Mouse (Mus musculus): ENCODE measurements around the gene Pfn1. TPM values are rescaled to one million over a fixed set of nuclear protein-coding genes. Genes with fewer than 3 reads are reported as not detected.

The Pfn1 gene
- polyA plus RNA-seq, 1 experiment: 1,173 TPM

DNA sequence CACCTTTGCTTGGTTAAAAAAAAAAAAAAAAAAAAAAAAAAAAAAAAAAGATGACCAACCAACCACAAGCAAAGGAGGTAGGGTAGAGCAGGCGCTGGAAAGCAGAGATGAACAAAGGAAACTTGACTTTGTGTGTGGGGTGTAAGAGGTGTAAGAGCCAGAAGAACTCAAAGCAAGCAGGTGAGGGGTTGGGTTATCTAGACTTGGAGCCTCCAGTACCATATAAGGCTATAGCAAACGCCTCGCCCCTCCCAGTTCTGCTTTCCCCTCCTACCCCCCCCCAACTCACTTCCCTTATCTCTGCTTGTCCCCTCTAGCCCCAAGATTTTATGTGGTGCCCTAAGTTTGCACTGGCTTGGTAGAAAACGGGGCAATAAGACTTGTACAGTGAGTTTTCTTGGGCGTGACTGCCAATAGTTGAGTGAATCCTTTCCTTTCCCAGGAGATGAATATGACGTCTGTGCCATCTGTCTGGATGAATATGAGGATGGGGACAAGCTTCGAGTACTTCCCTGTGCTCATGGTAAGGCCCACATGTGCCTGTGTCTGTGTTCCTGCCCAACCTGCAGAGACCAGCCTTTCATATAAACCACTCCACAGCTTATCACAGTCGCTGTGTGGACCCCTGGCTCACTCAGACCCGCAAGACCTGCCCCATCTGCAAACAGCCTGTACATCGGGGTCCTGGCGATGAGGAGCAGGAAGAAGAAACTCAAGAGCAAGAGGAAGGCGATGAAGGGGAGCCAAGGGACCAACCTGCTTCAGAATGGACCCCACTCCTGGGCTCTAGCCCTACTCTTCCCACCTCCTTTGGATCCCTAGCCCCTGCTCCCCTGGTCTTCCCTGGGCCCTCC is 3.9 kb downstream of the Pfn1 start:
- TF ChIP-seq CTCF (IDR thresholded peaks at IDR 0.05; ENCODE audit: control insufficient read depth, insufficient read depth, low read length): no peak
- peak; percentile 32; the same call in 1 of the 2 replicates for TF ChIP-seq POLR2A (IDR thresholded peaks at IDR 0.05; ENCODE audit: borderline replicate concordance, control insufficient read depth, low read depth, low read length)
- 29% methylated on average over 12 of the region's 12 CpGs for WGBS
- Histone ChIP-seq H3K4me3 (replicated peaks; ENCODE audit: control insufficient read depth, low read depth, low read length) (peak overlapping the region; percentile 22), H3K4me1 (ENCODE audit: control insufficient read depth, insufficient read depth, low read length) (peaks cover 8% of the 10 kb centered on the region; the same call in 1 of the 2 replicates), H3K27ac (ENCODE audit: control insufficient read depth, insufficient read depth, low read depth, low read length, poor library complexity) (peak overlapping the region; percentile 74)

DNA sequence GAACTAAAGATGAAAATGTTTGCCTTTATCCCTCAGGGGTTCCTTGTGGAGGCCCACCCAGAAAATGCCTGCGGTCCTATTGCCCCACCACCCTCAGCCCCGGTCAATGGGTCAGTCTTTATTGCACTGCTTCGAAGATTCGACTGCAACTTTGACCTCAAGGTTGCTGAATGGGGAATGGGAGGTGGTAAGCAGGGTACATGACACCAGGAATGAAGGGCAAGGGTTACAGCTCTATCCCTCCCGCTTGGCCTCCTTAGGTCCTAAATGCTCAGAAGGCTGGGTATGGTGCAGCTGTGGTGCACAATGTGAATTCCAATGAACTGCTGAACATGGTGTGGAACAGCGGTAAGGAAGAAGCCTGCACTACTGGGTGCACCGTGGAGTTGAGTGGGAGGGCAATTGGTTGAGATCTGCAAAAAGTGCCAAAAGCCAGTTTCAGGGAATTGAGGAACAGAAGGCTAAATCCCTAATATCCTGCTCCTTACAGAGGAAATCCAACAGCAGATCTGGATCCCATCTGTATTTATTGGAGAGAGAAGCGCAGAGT is 5.2 kb downstream of the Pfn1 start:
- TF ChIP-seq POLR2A (IDR thresholded peaks at IDR 0.05; ENCODE audit: borderline replicate concordance, control insufficient read depth, low read depth, low read length) (no peak), CTCF (IDR thresholded peaks at IDR 0.05; ENCODE audit: control insufficient read depth, insufficient read depth, low read length) (no peak)
- Histone ChIP-seq H3K4me3 (replicated peaks; ENCODE audit: control insufficient read depth, low read depth, low read length) (peak overlapping the region; percentile 38), H3K4me1 (ENCODE audit: control insufficient read depth, insufficient read depth, low read length) (peaks cover 8% of the 10 kb centered on the region; the same call in 1 of the 2 replicates), H3K27ac (ENCODE audit: control insufficient read depth, insufficient read depth, low read depth, low read length, poor library complexity) (peak overlapping the region; percentile 46; the same call in 1 of the 2 replicates)
- 73% methylated on average over 8 of the region's 8 CpGs for WGBS

DNA sequence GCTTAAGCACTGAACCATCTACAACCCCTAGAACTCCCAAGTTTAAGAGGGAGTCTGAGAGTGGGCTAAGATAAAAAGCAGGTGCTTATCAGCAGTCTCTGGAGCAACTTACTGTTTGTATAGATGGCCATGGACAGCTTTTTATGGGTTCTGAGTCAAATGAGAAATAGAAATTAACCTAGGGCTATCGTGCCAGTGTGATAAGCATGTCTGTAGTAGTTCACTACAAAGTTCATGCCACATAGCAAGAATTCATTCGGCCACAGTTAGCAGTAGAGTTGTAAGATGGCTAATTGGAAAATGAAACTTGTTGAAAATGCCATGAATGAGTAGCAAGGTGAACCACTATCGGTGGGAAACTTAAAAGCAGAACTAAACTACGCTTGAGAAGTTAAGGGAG is 5.9 kb downstream of the Pfn1 start:
- Histone ChIP-seq H3K4me1 (ENCODE audit: control insufficient read depth, insufficient read depth, low read length) (peaks cover 8% of the 10 kb centered on the region; the same call in 1 of the 2 replicates), H3K4me3 (replicated peaks; ENCODE audit: control insufficient read depth, low read depth, low read length) (peak overlapping the region; percentile 82), H3K27ac (ENCODE audit: control insufficient read depth, insufficient read depth, low read depth, low read length, poor library complexity) (peak overlapping the region; percentile 89; the same call in 1 of the 2 replicates)
- no peak for TF ChIP-seq CTCF (IDR thresholded peaks at IDR 0.05; ENCODE audit: control insufficient read depth, insufficient read depth, low read length)
- TF ChIP-seq POLR2A (IDR thresholded peaks at IDR 0.05; ENCODE audit: borderline replicate concordance, control insufficient read depth, low read depth, low read length): no peak
- WGBS: 5% methylated on average over 4 of the region's 4 CpGs

DNA sequence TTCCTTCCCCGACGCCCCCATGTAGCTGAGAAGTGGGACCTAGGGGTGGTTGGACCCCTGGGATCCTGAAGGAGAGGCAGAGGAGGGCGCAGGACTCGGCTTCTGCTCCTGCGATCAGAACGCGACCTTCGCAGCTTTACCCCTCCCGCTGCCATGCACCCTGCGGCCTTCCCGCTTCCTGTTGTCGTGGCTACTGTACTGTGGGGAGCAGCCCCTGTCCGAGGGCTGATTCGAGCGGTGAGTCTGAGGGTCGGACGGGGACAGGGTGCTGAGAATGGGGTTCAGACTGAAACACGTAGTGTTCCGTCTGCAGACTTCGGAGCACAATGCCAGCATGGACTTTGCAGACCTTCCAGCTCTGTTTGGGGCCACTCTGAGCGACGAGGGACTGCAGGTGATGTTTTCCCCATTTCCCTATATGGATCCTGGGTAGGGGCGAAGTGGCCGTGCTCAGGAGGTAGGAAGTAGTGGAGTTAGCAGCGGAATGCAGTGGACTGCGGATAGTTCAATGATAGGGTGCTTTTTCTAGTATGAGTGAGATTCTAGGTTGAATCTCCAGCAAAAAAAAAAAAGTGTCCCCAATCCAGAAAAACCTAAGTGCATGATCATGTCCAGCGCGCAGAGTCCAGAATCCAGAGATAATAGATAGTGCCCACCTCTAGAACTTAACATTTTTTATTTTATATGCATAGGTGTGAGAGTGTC is 6.6 kb downstream of the Pfn1 start:
- 2% methylated on average over 28 of the region's 28 CpGs for WGBS
- H3K4me1 ChIP-seq (ENCODE audit: control insufficient read depth, insufficient read depth, low read length): peaks cover 8% of the 10 kb centered on the region; the same call in 1 of the 2 replicates
- TF ChIP-seq CTCF (IDR thresholded peaks at IDR 0.05; ENCODE audit: control insufficient read depth, insufficient read depth, low read length) (no peak), POLR2A (IDR thresholded peaks at IDR 0.05; ENCODE audit: borderline replicate concordance, control insufficient read depth, low read depth, low read length) (peak; percentile 47; the same call in 1 of the 2 replicates)
- H3K27ac ChIP-seq (ENCODE audit: control insufficient read depth, insufficient read depth, low read depth, low read length, poor library complexity): peak overlapping the region; percentile 89
- peak overlapping the region; percentile 82 for H3K4me3 ChIP-seq (replicated peaks; ENCODE audit: control insufficient read depth, low read depth, low read length)

- 0 out of 2 replicates have a peak, but pooled peaks have one; percentile 8 for TF ChIP-seq CTCF (IDR thresholded peaks at IDR 0.05; ENCODE audit: control insufficient read depth, insufficient read depth, low read length)
- TF ChIP-seq POLR2A (IDR thresholded peaks at IDR 0.05; ENCODE audit: borderline replicate concordance, control insufficient read depth, low read depth, low read length): peak; percentile 89
- H3K27ac ChIP-seq (ENCODE audit: control insufficient read depth, insufficient read depth, low read depth, low read length, poor library complexity): peak within 1 kb of the TSS; percentile 95
- under 1% methylated on average over 63 of the region's 63 CpGs for WGBS
- H3K4me1 ChIP-seq (ENCODE audit: control insufficient read depth, insufficient read depth, low read length): peaks cover 8% of the 10 kb centered on the region; the same call in 1 of the 2 replicates
- peak within 1 kb of the TSS; percentile 92 for H3K4me3 ChIP-seq (replicated peaks; ENCODE audit: control insufficient read depth, low read depth, low read length)
Observed at GRCm38 (mm10) chr11:70646691-70647650, 7.5 kb downstream of the Pfn1 start, which contains the start of the genes Rnf167 and Slc25a11. Gene Rnf167, plus strand, starts transcription at chr11:70647235. Gene Slc25a11, minus strand, starts transcription at chr11:70647479.

GRCm38 (mm10) chr11:70646259-70646555 is 8.2 kb downstream of the Pfn1 start:
- TF ChIP-seq CTCF (IDR thresholded peaks at IDR 0.05; ENCODE audit: control insufficient read depth, insufficient read depth, low read length) (no peak), POLR2A (IDR thresholded peaks at IDR 0.05; ENCODE audit: borderline replicate concordance, control insufficient read depth, low read depth, low read length) (no peak)
- H3K4me3 ChIP-seq (replicated peaks; ENCODE audit: control insufficient read depth, low read depth, low read length): peak overlapping the region; percentile 92
- H3K4me1 ChIP-seq (ENCODE audit: control insufficient read depth, insufficient read depth, low read length): peaks cover 8% of the 10 kb centered on the region; the same call in 1 of the 2 replicates
- WGBS: 14% methylated on average over 3 of the region's 3 CpGs
- H3K27ac ChIP-seq (ENCODE audit: control insufficient read depth, insufficient read depth, low read depth, low read length, poor library complexity): peak overlapping the region; percentile 95
